Mouse (Mus musculus) erythroblast, embryonic 14.5 days (primary cell): ENCODE results near the gene Cmtm2a. TPM values are rescaled to one million over a fixed set of nuclear protein-coding genes. Genes with fewer than 3 reads are reported as not detected.

Source experiments
- H3K27me3 ChIP-seq: 2 replicates; pipeline ENCODE4 v1.6.1; 2012; ENCODE audit warnings: inconsistent platforms; ENCODE audit not compliant: control insufficient read depth
- H3K36me3 ChIP-seq: 2 replicates; pipeline ENCODE4 v1.6.1; 2012; ENCODE audit warnings: mild to moderate bottlenecking, inconsistent platforms; ENCODE audit not compliant: control insufficient read depth
- H3K4me1 ChIP-seq: 2 replicates; pipeline ENCODE4 v1.6.1; 2012; ENCODE audit warnings: inconsistent platforms; ENCODE audit not compliant: control insufficient read depth
- H3K4me3 ChIP-seq: replicated peaks from 2 replicates; pipeline ENCODE3; 2012; ENCODE audit warnings: moderate library complexity, mild to moderate bottlenecking, inconsistent platforms
- H3K9me3 ChIP-seq: 2 replicates; pipeline ENCODE4 v1.6.1; 2012; ENCODE audit warnings: low read length, inconsistent platforms, mixed read lengths; ENCODE audit not compliant: control insufficient read depth
- GATA1 ChIP-seq: IDR thresholded peaks from 2 replicates; pipeline ENCODE4 v1.6.1; 2012; ENCODE audit warnings: low read length, inconsistent platforms, mixed read lengths
- TAL1 ChIP-seq: IDR thresholded peaks from 3 replicates; pipeline ENCODE4 v1.6.1; 2012; ENCODE audit warnings: low read length, inconsistent platforms, mixed read lengths
- polyA plus RNA-seq: library from polyadenylated mRNA; stranded (reverse); fragments of >175 nt; gene quantifications from 2 replicates; pipeline ENCODE4 v1.2.3, GENCODE M21; 2012

Cmtm2a gene
- polyA plus RNA-seq, 1 experiment: not detected

- no peaks in the 10 kb centered on the region for H3K9me3 ChIP-seq
- H3K36me3 ChIP-seq: no peaks in the 10 kb centered on the region
- peak within 1 kb of the TSS; percentile 69 for H3K4me3 ChIP-seq
- peaks cover 47% of the 10 kb centered on the region for H3K4me1 ChIP-seq
- TF ChIP-seq GATA1 (no peak), TAL1 (no peak; the same call in 2 of the 3 replicates)
- H3K27me3 ChIP-seq: no peaks in the 10 kb centered on the region
These were observed 42.3 kb downstream of the Cmtm2a start, which contains the start of gene Cklf for GRCm38 (mm10) chr8:104250439-104251367. Gene Cklf (plus strand): TSS chr8:104250861.

DNA sequence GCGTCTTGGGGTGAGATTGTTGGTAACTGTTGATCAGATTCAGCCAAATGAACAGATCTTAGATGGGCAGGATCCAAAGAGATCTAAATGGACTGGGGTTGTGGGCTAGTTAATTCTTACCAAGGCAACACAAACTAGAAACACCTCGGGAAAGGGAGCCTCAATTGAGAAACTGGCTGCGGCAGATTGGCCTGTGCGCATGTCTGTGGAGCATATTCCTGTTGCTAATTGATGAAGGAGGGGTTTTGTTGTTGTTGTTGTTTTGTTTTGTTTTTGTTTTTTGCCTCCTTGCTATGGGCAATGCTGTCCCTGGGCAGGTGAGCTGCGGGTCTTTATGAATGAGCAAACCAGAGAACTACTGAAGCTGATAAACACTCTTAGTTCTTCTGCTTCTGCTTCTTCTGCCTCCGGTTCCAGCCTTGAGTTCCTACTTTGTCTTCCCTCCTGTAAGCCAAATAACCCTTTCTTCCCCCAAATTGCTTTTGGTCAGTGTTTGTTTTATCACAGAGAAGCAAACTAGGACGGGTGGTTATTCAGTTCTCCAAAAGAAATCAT is 43.5 kb downstream of the Cmtm2a start:
- Histone ChIP-seq H3K27me3 (no peaks in the 10 kb centered on the region), H3K4me1 (peaks cover 47% of the 10 kb centered on the region), H3K4me3 (no peak overlapping the region), H3K36me3 (no peaks in the 10 kb centered on the region), H3K9me3 (no peaks in the 10 kb centered on the region)
- TF ChIP-seq GATA1 (no peak), TAL1 (no peak)

GRCm38 (mm10) chr8:104248276-104248675 is 44.7 kb downstream of the Cmtm2a start, which contains the start of gene Tk2:
Gene Tk2 (minus strand): TSS chr8:104248558.
- H3K36me3 ChIP-seq: no peaks in the 10 kb centered on the region
- no peaks in the 10 kb centered on the region for H3K9me3 ChIP-seq
- H3K4me3 ChIP-seq: peak within 1 kb of the TSS; percentile 89
- TF ChIP-seq GATA1: no peak
- peaks cover 47% of the 10 kb centered on the region for H3K4me1 ChIP-seq
- no peaks in the 10 kb centered on the region for H3K27me3 ChIP-seq

DNA sequence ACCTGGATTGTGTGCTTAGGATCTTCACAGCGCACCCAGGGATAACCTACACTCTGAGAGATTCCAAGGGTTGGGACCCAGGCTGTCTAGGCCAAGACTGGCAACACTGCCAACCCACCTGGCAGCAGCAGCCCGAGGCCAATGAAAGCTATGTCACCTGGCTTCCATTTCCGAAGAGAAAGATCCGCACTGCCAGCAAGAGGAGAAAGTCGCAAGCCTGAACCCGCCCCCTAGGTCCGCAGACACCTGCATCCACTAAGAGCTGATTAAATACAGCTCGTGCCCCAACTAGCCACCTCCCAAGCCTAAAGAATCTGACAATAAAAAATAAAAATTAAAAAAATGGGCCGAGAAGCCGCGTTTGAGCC is 45.1 kb downstream of the Cmtm2a start:
- H3K36me3 ChIP-seq: no peaks in the 10 kb centered on the region; the same call in 1 of the 2 replicates
- H3K9me3 ChIP-seq: no peaks in the 10 kb centered on the region
- no peaks in the 10 kb centered on the region for H3K27me3 ChIP-seq
- peak overlapping the region; percentile 89 for H3K4me3 ChIP-seq
- H3K4me1 ChIP-seq: peaks cover 45% of the 10 kb centered on the region
- TF ChIP-seq TAL1 (no peak), GATA1 (no peak)

- Histone ChIP-seq H3K36me3 (peaks cover 3% of the 10 kb centered on the region; the same call in 1 of the 2 replicates), H3K4me1 (peaks cover 44% of the 10 kb centered on the region), H3K4me3 (peak overlapping the region; percentile 89), H3K27me3 (no peaks in the 10 kb centered on the region), H3K9me3 (no peaks in the 10 kb centered on the region)
- TF ChIP-seq GATA1 (no peak), TAL1 (no peak)
These were observed 45.7 kb downstream of the Cmtm2a start for GRCm38 (mm10) chr8:104247054-104247907.

- Histone ChIP-seq H3K4me3 (no peak overlapping the region), H3K4me1 (peaks cover 47% of the 10 kb centered on the region)
These were observed 46.4 kb downstream of the Cmtm2a start for GRCm38 (mm10) chr8:104246621-104247020.

GRCm38 (mm10) chr8:104242038-104242644 is 50.8 kb downstream of the Cmtm2a start:
- peaks cover 24% of the 10 kb centered on the region for H3K4me1 ChIP-seq
- no peaks in the 10 kb centered on the region for H3K27me3 ChIP-seq
- TF ChIP-seq GATA1: no peak
- TF ChIP-seq TAL1: no peak
- H3K9me3 ChIP-seq: no peaks in the 10 kb centered on the region
- no peak overlapping the region for H3K4me3 ChIP-seq
- peaks cover 27% of the 10 kb centered on the region for H3K36me3 ChIP-seq

More at GRCm38 (mm10) chr8:104246621-104247020, 46.4 kb downstream of the Cmtm2a start:
- TF ChIP-seq GATA1 (no peak), TAL1 (no peak)
- no peaks in the 10 kb centered on the region for H3K9me3 ChIP-seq
- H3K27me3 ChIP-seq: no peaks in the 10 kb centered on the region
- H3K36me3 ChIP-seq: peaks cover 3% of the 10 kb centered on the region; the same call in 1 of the 2 replicates

- no peaks in the 10 kb centered on the region for H3K9me3 ChIP-seq
- TF ChIP-seq TAL1 (no peak), GATA1 (no peak)
- H3K36me3 ChIP-seq: peaks cover 34% of the 10 kb centered on the region
- no peak overlapping the region for H3K4me3 ChIP-seq
- peaks cover 18% of the 10 kb centered on the region for H3K4me1 ChIP-seq
- H3K27me3 ChIP-seq: no peaks in the 10 kb centered on the region
These were observed 53.5 kb downstream of the Cmtm2a start for GRCm38 (mm10) chr8:104239418-104239861.
